Comparison of ENCODE assay signal across 21 mouse cellular contexts in genomic region chr6:3904704-3905103, GRCm38 (mm10).
"Had no signal": no experiment of that assay in that cellular context is flagged by ENCODE, and none has a peak within 500 bp of the region (broad histone marks: within the 10 kb centered on the region; RNA-seq: fewer than 3 reads in every experiment).

No protein-coding gene starts in this region.

- H3K27ac ChIP-seq: heart, embryonic 10.5 days; hindbrain, embryonic 13.5 days; hindbrain, embryonic 15.5 days; hindbrain, postnatal 0 days; layer of hippocampus, adult 2 months; left cerebral cortex, adult 2 months; limb, embryonic 13.5 days; limb, embryonic 15.5 days; liver, embryonic 12.5 days had no signal

- H3K36me3 ChIP-seq: heart, embryonic 10.5 days; heart, embryonic 12.5 days; hindbrain, embryonic 13.5 days; hindbrain, embryonic 15.5 days; limb, embryonic 13.5 days; limb, embryonic 15.5 days; liver, embryonic 12.5 days had no signal

- H3K4me1 ChIP-seq: heart, embryonic 10.5 days; heart, embryonic 12.5 days; hindbrain, embryonic 13.5 days; hindbrain, embryonic 15.5 days; limb, embryonic 13.5 days; limb, embryonic 15.5 days; liver, embryonic 12.5 days had no signal

- DNase-seq: gastrocnemius, postnatal 14 days; gastrocnemius, postnatal 36 days; heart, adult 18-20 months; heart, postnatal 10 days; heart, postnatal 36 days; kidney, adult 11 months; kidney, adult 8-10 months; kidney, postnatal 10 days; kidney, postnatal 25 days; kidney, postnatal 4 days; left cerebral cortex, postnatal 4 days had no signal

- H3K4me3 ChIP-seq: heart, embryonic 10.5 days; heart, embryonic 12.5 days; hindbrain, embryonic 13.5 days; hindbrain, embryonic 15.5 days; layer of hippocampus, adult 2 months; left cerebral cortex, adult 2 months; limb, embryonic 13.5 days; limb, embryonic 15.5 days; liver, embryonic 12.5 days had no signal

- H3K27me3 ChIP-seq: heart, embryonic 12.5 days; hindbrain, embryonic 13.5 days; hindbrain, embryonic 15.5 days; limb, embryonic 13.5 days; limb, embryonic 15.5 days; liver, embryonic 12.5 days had no signal
